Mouse (Mus musculus): ENCODE measurements around the gene Vav1.

DNA sequence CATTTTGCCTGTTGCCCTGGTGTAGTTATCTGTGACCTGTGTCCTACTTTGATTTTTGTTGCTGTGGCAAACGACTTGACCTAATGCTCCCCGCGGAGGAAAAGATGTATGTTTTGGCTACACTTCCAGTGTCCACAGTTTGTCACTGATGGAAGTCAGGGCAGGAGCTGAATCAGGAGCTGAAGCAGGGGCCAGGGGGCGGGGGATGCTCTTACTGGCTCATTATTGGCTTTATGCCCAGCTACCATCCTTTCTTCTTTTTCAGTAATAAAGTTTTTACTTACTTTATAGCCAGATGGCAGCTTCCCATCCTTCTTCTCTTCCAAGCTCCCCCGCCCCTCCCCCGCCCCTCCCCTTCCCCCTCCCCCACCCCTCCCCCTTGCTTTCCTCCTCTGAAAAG lies 50.0 kb downstream of the Vav1 start:
- TF ChIP-seq EP300 (IDR thresholded peaks at IDR 0.05; ENCODE audit: insufficient read depth, low read depth, low read length) (no peak), CTCF (IDR thresholded peaks at IDR 0.05) (no peak)

All from heart, adult 2 months (tissue).